Mouse (Mus musculus) ovary, adult 18-20 months (tissue): ENCODE measurements around the gene Dgkd.
A peak's percentile ranks its signal among the peaks of the same experiment; 100 is the strongest.

Experiments
- DNase-seq: peaks from one replicate; pipeline ENCODE4 v3.0.0; 2022; ENCODE audit warnings: low spot score, mixed read lengths

Dgkd gene

GRCm38 (mm10) chr1:87848237-87848996, 4.7 kb upstream of the Dgkd start:
- no peak for DNase-seq

GRCm38 (mm10) chr1:87849278-87849677, 3.8 kb upstream of the Dgkd start:
- DNase-seq: no peak

- no peak for DNase-seq
Measured at GRCm38 (mm10) chr1:87851344-87851743, 1.7 kb upstream of the Dgkd start.

- no peak for DNase-seq
Measured at GRCm38 (mm10) chr1:87852081-87852790, 851 bp upstream of the Dgkd start.

- DNase-seq: no peak
Measured at GRCm38 (mm10) chr1:87853601-87854361, 694 bp downstream of the Dgkd start.

GRCm38 (mm10) chr1:87854411-87854810, 1.3 kb downstream of the Dgkd start:
- no peak for DNase-seq

- no peak for DNase-seq
Measured at GRCm38 (mm10) chr1:87854851-87855251, 1.8 kb downstream of the Dgkd start.

GRCm38 (mm10) chr1:87855522-87855921, 2.4 kb downstream of the Dgkd start:
- DNase-seq: no peak

GRCm38 (mm10) chr1:87856823-87857222, 3.7 kb downstream of the Dgkd start:
- no peak for DNase-seq

- DNase-seq: no peak
Measured at GRCm38 (mm10) chr1:87858031-87858430, 4.9 kb downstream of the Dgkd start.

GRCm38 (mm10) chr1:87858529-87858928, 5.4 kb downstream of the Dgkd start:
- DNase-seq: no peak

GRCm38 (mm10) chr1:87863602-87864001, 10.5 kb downstream of the Dgkd start:
- no peak for DNase-seq

- DNase-seq: no peak
Measured at GRCm38 (mm10) chr1:87864889-87865288, 11.8 kb downstream of the Dgkd start.

- no peak for DNase-seq
Measured at GRCm38 (mm10) chr1:87866672-87867071, 13.6 kb downstream of the Dgkd start.

- DNase-seq: no peak
Measured at GRCm38 (mm10) chr1:87871546-87871945, 18.5 kb downstream of the Dgkd start.

GRCm38 (mm10) chr1:87873081-87873480, 20.0 kb downstream of the Dgkd start:
- DNase-seq: no peak

- no peak for DNase-seq
Measured at GRCm38 (mm10) chr1:87876065-87876464, 23.0 kb downstream of the Dgkd start.

GRCm38 (mm10) chr1:87877552-87878283, 24.6 kb downstream of the Dgkd start:
- no peak for DNase-seq

GRCm38 (mm10) chr1:87879034-87879433, 25.9 kb downstream of the Dgkd start:
- DNase-seq: no peak

- DNase-seq: peak; percentile 62
Measured at GRCm38 (mm10) chr1:87879494-87880325, 26.6 kb downstream of the Dgkd start.

- no peak for DNase-seq
Measured at GRCm38 (mm10) chr1:87880326-87880627, 27.2 kb downstream of the Dgkd start.
